Mouse (Mus musculus): ENCODE data around the gene Il5. TPM values are rescaled to one million over a fixed set of nuclear protein-coding genes. Genes with fewer than 3 reads are reported as not detected.
"Not testable (repeated sequence)": the region's sequence is repeated elsewhere in the genome, so short reads cannot be mapped to it uniquely, and the experiment has no call there.

Il5 gene
- polyA plus RNA-seq, 1 experiment from 2014 or later = not detected

DNA sequence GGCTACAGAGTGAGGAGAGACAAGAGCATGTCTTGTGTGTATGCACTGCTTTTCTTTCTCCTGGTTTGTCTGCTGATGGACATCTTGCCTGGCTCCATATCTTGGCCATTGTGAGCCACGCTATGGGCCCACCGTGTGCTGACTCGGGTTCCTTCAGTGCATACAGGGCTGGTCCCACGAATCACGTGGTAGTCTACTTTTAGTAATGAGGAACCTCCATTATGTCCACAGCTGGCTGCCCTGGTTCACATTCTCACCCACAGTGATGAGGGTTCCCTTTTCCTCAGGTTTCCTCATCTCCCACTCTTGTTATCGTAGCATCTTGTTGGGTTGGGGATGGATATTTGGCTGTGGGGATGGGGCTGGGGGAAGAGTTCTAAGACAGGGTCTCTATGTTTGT lies 28.0 kb downstream of the Il5 start:
- Histone ChIP-seq H3K27me3 (no peaks in the 10 kb centered on the region), H3K9ac (no peak overlapping the region), H3K36me3 (no peaks in the 10 kb centered on the region), H3K4me1 (no peaks in the 10 kb centered on the region), H3K4me3 (no peak overlapping the region), H3K4me2 (replicated peaks) (no peak overlapping the region), H3K9me3 (peaks cover 5% of the 10 kb centered on the region; the same call in 1 of the 2 replicates), H3K27ac (no peak overlapping the region)
- no peak for ATAC-seq (ENCODE audit: low FRiP score, low read depth)
- 93% methylated on average over 6 of the region's 6 CpGs for WGBS

DNA sequence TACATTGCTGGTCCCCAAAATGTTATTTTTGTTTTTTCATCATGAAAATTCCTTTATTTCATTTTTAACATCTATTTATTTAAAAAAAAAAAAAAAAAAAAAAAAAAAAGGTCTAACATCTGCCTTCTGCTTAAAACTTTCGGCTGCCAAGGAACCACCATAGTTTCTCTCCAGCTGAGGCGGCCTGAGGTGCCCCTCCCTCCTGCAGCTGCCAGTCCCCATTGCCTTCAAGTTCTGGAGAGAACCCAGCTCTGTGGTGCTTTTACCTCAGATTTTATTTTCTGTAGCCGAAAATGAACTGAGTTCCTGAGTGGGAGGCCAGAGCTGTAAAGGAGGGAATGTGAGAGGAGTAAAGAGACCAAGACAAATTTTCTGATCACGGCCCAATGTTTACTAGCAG lies 28.7 kb downstream of the Il5 start:
- Histone ChIP-seq H3K9ac (no peak overlapping the region), H3K4me1 (no peaks in the 10 kb centered on the region), H3K4me3 (no peak overlapping the region), H3K27me3 (no peaks in the 10 kb centered on the region), H3K36me3 (no peaks in the 10 kb centered on the region), H3K27ac (no peak overlapping the region), H3K9me3 (peaks cover 5% of the 10 kb centered on the region; the same call in 1 of the 2 replicates), H3K4me2 (replicated peaks) (no peak overlapping the region)
- no peak for ATAC-seq (ENCODE audit: low FRiP score, low read depth)
- 56% methylated on average over 4 of the region's 4 CpGs for WGBS

DNA sequence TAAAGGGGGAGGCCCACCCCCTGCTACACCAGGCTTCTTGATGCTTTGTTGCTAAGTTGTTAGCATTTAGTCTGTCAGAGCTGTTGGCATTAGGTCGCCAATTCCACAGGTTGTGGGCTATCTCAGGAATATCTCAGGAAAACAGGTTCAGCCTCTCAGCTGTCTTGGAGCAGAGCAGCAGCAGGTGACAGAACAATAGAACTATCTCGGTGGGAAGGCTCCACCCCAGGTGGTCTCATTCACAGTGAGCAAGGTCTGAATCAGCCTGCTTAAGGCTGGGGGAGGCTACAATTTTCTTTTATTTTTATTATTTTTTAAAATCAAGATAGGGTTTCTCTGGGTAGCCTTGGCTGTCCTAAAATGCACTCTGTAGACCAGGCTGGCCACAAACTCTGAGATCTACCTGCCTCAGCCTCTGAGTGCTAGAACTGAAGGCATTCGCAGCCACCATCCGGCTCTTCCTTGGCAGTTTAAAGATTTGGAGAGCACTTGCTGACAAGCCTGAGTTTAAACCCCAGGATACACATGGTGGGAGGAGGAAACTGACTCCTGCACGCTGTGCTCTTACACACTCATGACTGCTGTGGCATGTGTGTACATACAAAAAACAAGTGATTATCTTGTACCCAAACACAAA lies 29.2 kb downstream of the Il5 start:
- peaks cover 5% of the 10 kb centered on the region; the same call in 1 of the 2 replicates for H3K9me3 ChIP-seq
- 60% methylated on average over 5 of the region's 5 CpGs for WGBS
- no peak overlapping the region for H3K4me3 ChIP-seq
- H3K9ac ChIP-seq = no peak overlapping the region
- no peak for ATAC-seq (ENCODE audit: low FRiP score, low read depth)
- no peak overlapping the region for H3K4me2 ChIP-seq (replicated peaks)
- H3K36me3 ChIP-seq = no peaks in the 10 kb centered on the region
- no peaks in the 10 kb centered on the region for H3K4me1 ChIP-seq
- H3K27ac ChIP-seq = no peak overlapping the region
- H3K27me3 ChIP-seq = no peaks in the 10 kb centered on the region

DNA sequence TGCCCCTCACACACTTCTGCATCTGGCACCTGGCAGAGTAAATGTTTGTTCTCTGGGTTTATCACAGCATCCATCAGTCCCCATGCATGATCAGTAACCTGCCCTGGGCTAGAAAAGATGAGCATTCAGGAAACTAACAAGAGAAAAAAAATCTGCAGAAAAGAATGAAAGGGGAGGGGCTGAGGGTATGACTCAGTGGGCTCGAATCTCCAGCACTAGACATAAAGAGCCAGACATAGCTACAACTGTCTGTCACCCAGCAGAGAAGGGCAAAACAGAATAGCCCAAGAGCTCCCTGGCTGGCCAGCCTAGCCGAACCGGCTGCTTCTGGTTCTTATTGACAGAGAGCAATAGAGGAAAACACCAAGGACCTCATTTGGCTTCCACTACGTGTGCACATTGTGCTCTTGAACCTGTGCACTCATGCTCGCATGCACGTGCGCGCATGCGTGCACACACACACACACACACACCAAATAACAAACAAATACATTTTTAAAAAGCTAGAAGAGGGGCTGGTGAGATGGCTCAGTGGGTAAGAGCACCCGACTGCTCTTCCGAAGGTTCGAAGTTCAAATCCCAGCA lies 34.5 kb downstream of the Il5 start:
- Histone ChIP-seq H3K27ac (no peak overlapping the region), H3K4me1 (peaks cover 15% of the 10 kb centered on the region), H3K4me3 (no peak overlapping the region), H3K4me2 (replicated peaks) (no peak overlapping the region), H3K9me3 (peaks cover 5% of the 10 kb centered on the region; the same call in 1 of the 2 replicates), H3K36me3 (no peaks in the 10 kb centered on the region), H3K27me3 (0 out of 2 replicates have a peak, but pooled peaks cover 3% of the 10 kb centered on the region), H3K9ac (no peak overlapping the region)
- 79% methylated on average over 12 of the region's 12 CpGs for WGBS
- no peak for ATAC-seq (ENCODE audit: low FRiP score, low read depth)

DNA sequence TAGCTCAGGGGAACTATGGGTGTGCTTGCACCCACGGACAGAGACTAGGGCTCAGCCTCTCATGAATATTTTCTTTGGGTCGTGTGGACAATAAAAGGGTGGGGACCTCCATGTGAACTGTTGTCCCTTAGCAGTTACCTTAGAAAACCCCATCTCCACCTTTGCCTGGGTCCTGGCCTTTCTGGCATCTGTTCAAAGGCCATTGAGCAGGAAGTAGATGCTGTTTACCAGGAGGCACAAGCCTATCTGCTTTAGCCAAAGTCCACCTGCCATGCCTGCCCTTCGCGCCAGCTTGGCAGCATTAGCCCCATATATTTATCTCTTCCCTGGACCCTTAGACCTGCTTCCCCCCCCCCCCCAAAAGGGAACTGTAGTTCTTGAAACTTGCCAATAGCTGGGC lies 37.0 kb downstream of the Il5 start:
- H3K9me3 ChIP-seq = peaks cover 4% of the 10 kb centered on the region; the same call in 1 of the 2 replicates
- H3K9ac ChIP-seq = no peak overlapping the region
- no peak overlapping the region for H3K27ac ChIP-seq
- no peaks in the 10 kb centered on the region for H3K36me3 ChIP-seq
- H3K4me2 ChIP-seq (replicated peaks) = no peak overlapping the region
- no peak for ATAC-seq (ENCODE audit: low FRiP score, low read depth)
- no peak overlapping the region for H3K4me3 ChIP-seq
- H3K27me3 ChIP-seq = peaks cover 14% of the 10 kb centered on the region; the same call in 1 of the 2 replicates
- H3K4me1 ChIP-seq = peaks cover 39% of the 10 kb centered on the region
- 94% methylated on average over 4 of the region's 4 CpGs for WGBS

DNA sequence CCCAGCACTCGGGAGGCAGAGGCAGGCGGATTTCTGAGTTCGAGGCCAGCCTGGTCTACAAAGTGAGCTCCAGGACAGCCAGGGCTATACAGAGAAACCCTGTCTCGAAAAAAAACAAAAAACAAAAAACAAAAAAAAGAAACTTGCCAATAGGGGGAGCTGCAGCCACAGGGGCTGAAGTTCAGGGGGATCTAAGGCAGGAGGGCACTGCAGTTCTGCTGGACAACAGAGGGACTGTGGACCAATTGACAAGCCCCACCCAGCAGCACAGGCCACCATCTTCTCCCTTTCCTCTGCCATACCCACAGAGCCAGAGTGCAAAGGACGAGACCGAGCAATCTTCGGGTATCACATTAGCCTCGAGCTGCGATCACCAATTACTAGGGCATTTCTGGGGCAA lies 37.4 kb downstream of the Il5 start:
- not testable (repeated sequence) for H3K9me3 ChIP-seq; H3K4me3 ChIP-seq; H3K36me3 ChIP-seq; ATAC-seq (ENCODE audit: low FRiP score, low read depth); H3K9ac ChIP-seq; H3K4me2 ChIP-seq (replicated peaks); H3K27ac ChIP-seq
- 75% methylated on average over 9 of the region's 9 CpGs for WGBS
- Histone ChIP-seq H3K27me3 (peaks cover 14% of the 10 kb centered on the region; the same call in 1 of the 2 replicates), H3K4me1 (peaks cover 43% of the 10 kb centered on the region)

DNA sequence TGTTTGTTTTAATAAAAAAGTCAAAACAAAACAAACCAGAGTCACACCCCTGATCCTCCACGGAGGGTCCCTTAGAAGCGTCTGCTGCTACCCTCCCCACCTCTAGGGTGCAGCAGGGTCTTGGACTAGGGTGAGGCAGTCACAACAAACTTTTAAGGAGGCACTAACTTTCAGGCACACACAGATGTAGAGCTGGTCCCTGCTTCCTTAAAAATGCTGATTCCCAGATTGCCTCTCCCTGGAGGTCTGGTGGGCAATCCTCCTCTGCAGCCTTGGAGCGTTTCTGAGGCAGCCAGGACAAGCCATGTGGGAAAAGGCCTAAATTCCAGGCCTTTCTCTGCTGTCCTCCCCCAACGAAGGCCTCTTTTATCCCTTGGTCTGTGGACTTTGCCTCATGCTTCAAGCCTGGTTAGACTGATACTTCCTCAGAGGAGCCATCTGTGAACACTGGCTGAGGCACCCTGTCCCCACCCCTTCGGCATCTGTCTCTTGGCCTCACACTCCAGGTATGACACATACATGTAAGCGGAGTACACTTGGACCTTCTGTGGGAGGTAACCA lies 38.3 kb downstream of the Il5 start:
- Histone ChIP-seq H3K27me3 (peaks cover 14% of the 10 kb centered on the region; the same call in 1 of the 2 replicates), H3K27ac (no peak overlapping the region), H3K4me2 (replicated peaks) (no peak overlapping the region), H3K9me3 (no peaks in the 10 kb centered on the region), H3K36me3 (no peaks in the 10 kb centered on the region), H3K4me3 (no peak overlapping the region), H3K4me1 (peaks cover 51% of the 10 kb centered on the region), H3K9ac (no peak overlapping the region)
- WGBS = 44% methylated on average over 6 of the region's 6 CpGs
- no peak for ATAC-seq (ENCODE audit: low FRiP score, low read depth)

DNA sequence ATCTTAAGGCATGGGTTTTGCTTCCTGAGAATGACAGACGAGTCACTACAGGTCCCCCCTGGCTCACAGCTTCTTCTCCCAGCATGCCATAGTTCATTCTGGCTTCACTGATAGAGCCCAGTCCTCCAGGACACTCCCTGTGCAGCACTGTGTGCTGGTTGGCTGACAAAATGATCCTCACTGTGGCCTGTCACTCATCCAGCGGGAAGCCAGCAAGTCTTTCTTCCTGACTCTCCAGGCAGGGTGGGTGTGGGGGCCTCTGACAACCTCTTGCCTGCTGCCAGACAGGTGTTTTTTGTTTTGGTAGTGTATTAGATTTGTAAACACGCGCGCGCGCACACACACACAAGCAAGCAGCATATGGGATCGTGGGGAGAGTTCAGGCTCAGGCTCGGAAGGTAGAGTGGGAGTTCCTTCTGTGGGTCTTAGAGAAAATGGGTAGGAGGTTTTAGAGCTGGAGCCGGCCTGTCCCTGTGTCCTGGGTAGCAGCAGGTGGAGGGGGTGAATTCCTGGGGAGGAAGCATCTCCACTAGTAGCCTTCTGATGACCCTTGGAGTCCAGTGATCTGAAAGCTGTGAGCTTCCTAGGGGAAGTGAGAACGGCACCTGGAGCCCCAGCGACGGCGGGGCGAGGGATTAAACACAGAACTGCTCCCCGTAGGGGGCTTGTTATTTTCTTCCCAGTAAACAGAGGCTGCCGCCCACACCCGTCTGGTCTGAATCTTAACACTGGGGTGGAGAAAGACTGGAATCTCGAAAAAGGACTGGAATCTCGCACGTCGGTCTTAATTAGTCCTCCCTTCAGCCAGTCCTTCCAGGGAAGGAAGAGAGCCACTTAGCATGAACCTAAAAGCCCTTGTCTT lies 39.2 kb downstream of the Il5 start:
- H3K4me1 ChIP-seq = peaks cover 60% of the 10 kb centered on the region
- WGBS = 9% methylated on average over 22 of the region's 22 CpGs
- peaks cover 14% of the 10 kb centered on the region; the same call in 1 of the 2 replicates for H3K27me3 ChIP-seq
- no peak overlapping the region for H3K27ac ChIP-seq
- ATAC-seq (ENCODE audit: low FRiP score, low read depth) = no peak
- H3K4me2 ChIP-seq (replicated peaks) = peak overlapping the region; percentile 38
- H3K9ac ChIP-seq = peak overlapping the region; percentile 13
- H3K9me3 ChIP-seq = no peaks in the 10 kb centered on the region
- no peak overlapping the region for H3K4me3 ChIP-seq
- H3K36me3 ChIP-seq = no peaks in the 10 kb centered on the region

DNA sequence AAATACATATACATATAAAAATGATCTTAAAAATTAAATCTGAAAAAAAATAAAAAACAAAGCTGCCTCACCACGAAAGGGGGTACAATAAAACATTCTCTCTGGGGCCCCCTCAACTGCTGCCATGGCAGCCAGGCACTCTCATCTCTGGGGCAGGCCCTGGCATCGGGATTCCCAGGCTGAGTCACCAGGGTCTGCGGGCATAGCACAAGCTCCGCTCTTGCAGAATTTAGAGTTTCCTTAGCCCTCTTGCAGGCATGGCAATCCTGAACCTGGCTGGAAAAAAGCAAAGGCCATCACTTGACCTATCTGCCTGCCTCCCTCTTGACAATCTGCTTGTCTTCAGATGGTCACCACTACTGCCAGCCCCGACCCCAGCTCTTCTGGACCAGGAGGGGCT lies 40.7 kb downstream of the Il5 start:
- Histone ChIP-seq H3K9ac (no peak overlapping the region), H3K4me1 (peaks cover 62% of the 10 kb centered on the region), H3K4me3 (no peak overlapping the region), H3K27me3 (peaks cover 14% of the 10 kb centered on the region; the same call in 1 of the 2 replicates), H3K4me2 (replicated peaks) (no peak overlapping the region), H3K27ac (no peak overlapping the region; the same call in 1 of the 2 replicates), H3K9me3 (no peaks in the 10 kb centered on the region), H3K36me3 (no peaks in the 10 kb centered on the region)
- 70% methylated on average over 5 of the region's 5 CpGs for WGBS
- ATAC-seq (ENCODE audit: low FRiP score, low read depth) = no peak

DNA sequence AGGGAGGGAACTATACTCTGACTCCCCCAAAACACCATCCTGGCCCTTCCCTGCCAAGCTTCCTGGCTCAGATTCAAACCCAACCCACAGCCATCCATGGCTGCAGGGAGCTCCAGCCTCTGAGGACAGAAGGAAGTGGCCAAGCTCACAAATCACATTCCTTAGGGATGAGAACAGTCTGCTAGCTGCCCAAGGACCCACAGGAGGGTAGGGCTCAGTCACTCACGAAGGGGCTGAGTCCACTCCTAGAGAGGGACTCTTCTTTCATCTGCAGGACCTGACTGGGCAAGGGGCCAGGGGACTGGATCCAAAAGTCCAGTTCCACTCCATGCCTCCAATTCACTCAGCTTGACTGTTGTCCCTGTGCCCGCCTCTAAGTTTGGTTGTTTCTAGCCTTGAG lies 41.2 kb downstream of the Il5 start:
- WGBS = 46% methylated on average over 2 of the region's 2 CpGs
- Histone ChIP-seq H3K4me2 (replicated peaks) (peak overlapping the region; percentile 75; the same call in 1 of the 2 replicates), H3K4me1 (peaks cover 62% of the 10 kb centered on the region)

DNA sequence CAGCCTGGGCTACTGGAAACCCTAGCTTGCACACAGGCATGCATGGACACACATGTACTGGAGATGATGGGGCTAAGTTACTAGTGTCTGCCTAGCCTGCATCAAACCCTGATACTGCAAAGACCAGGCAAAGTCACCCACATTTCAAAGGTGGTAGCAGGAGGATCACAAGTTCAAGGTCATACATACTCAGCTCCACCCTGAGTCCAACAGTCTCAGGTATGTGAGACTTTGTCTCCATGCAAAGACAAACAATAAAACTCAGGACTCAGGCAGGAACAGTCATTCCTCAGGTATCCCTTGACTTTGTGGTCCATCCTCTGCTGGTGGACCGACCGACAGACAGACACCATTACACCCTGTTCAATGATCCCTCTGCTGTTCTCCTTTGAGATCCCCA lies 41.8 kb downstream of the Il5 start:
- Histone ChIP-seq H3K36me3 (no peaks in the 10 kb centered on the region), H3K27me3 (peaks cover 14% of the 10 kb centered on the region; the same call in 1 of the 2 replicates), H3K27ac (0 out of 2 replicates have a peak overlapping the region, but pooled peaks have one; percentile 44), H3K4me2 (replicated peaks) (peak overlapping the region; percentile 75), H3K9ac (peak overlapping the region; percentile 58; the same call in 1 of the 2 replicates), H3K4me3 (peak overlapping the region; percentile 38), H3K9me3 (no peaks in the 10 kb centered on the region), H3K4me1 (peaks cover 62% of the 10 kb centered on the region)
- no peak for ATAC-seq (ENCODE audit: low FRiP score, low read depth)
- WGBS = 47% methylated on average over 2 of the region's 2 CpGs

More for the DNA sequence above, 41.2 kb downstream of the Il5 start:
- Histone ChIP-seq H3K9me3 (no peaks in the 10 kb centered on the region), H3K4me3 (no peak overlapping the region), H3K36me3 (no peaks in the 10 kb centered on the region), H3K27ac (no peak overlapping the region; the same call in 1 of the 2 replicates), H3K9ac (no peak overlapping the region), H3K27me3 (peaks cover 14% of the 10 kb centered on the region; the same call in 1 of the 2 replicates)
- ATAC-seq (ENCODE audit: low FRiP score, low read depth) = no peak

Measured in limb, embryonic 13.5 days (tissue).